9 mouse cellular contexts compared by ENCODE assay signal in the genomic region with DNA sequence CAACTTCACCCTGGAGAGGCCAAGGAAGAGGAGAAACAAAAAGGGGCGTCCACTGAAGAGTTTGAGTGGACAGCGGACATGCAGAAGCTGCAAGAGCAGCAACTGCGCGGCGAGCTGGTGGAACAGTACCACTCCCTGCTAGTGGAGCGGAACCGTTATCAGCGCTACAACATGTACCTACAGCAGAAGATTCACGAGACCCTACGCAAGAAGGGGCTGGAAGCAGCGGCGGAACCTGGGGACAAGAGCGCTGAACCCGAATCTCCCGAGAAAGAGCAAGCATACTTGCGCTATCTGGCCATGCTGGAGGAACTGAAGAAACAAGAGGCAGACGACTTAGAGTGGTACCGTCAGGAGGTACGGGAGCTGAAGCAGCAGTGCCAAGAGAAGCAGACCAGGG. TPM values are rescaled to one million over a fixed set of nuclear protein-coding genes. Genes with fewer than 3 reads are reported as not detected.
DNase-seq lines count a peak whose midpoint lies in the region; ATAC-seq lines count a peak whose summit lies in the region.
"Had no signal": no experiment of that assay in that cellular context is flagged by ENCODE, and none has a peak within 500 bp of the region (broad histone marks: within the 10 kb centered on the region; RNA-seq: fewer than 3 reads in every experiment).

No protein-coding gene starts in this region.

- peak overlapping the region; percentile 50 to 93 for H3K4me3 ChIP-seq in heart, embryonic 14.5 days (ENCODE audit: control insufficient read depth in 1 of 2, insufficient read depth in 1 of 2, low read depth in 1 of 2, low read length in 2 of 2)
- peak overlapping the region; percentile 96 for H3K4me3 ChIP-seq in hindbrain, embryonic 15.5 days
- peak overlapping the region; percentile 92 for H3K4me3 ChIP-seq in midbrain, embryonic 16.5 days (ENCODE audit: low read depth, low read length)

- H3K36me3 ChIP-seq in heart, embryonic 14.5 days (ENCODE audit: control insufficient read depth, insufficient read depth, low read length) = peaks cover 4% of the 10 kb centered on the region; the same call in 1 of the 2 replicates
- H3K36me3 ChIP-seq in hindbrain, embryonic 15.5 days = no peaks in the 10 kb centered on the region
- no peaks in the 10 kb centered on the region for H3K36me3 ChIP-seq in midbrain, embryonic 16.5 days (ENCODE audit: control insufficient read depth, insufficient read depth, low read length)

- 28% methylated on average over 19 of the region's 19 CpGs for WGBS in heart, embryonic 14.5 days
- WGBS in hindbrain, embryonic 15.5 days = 40% methylated on average over 19 of the region's 19 CpGs
- 45% methylated on average over 19 of the region's 19 CpGs for WGBS in midbrain, embryonic 16.5 days

- intact Hi-C loops in heart, postnatal 14 days (cut with DNase I) = no loop called here

- peaks cover 19% of the 10 kb centered on the region for H3K27me3 ChIP-seq in heart, embryonic 14.5 days (ENCODE audit: control insufficient read depth, insufficient read depth, low read length)
- H3K27me3 ChIP-seq in hindbrain, embryonic 15.5 days = no peaks in the 10 kb centered on the region
- H3K27me3 ChIP-seq in midbrain, embryonic 16.5 days (ENCODE audit: control insufficient read depth, insufficient read depth, low read depth, low read length) = no peaks in the 10 kb centered on the region

- peak overlapping the region; percentile 96 for H3K4me2 ChIP-seq in heart, embryonic 14.5 days (ENCODE audit: low read length)
- peak overlapping the region; percentile 99 for H3K4me2 ChIP-seq in hindbrain, embryonic 15.5 days
- peak overlapping the region; percentile 93 for H3K4me2 ChIP-seq in midbrain, embryonic 16.5 days (ENCODE audit: low read length)

- H3K4me1 ChIP-seq in heart, embryonic 14.5 days (ENCODE audit: control insufficient read depth in 2 of 2, insufficient read depth in 2 of 2, low read length in 2 of 2) = peaks cover 8 to 29% of the 10 kb centered on the region in 2 experiments
- H3K4me1 ChIP-seq in hindbrain, embryonic 15.5 days (replicated peaks) = peaks cover 44% of the 10 kb centered on the region
- peaks cover 29% of the 10 kb centered on the region for H3K4me1 ChIP-seq in midbrain, embryonic 16.5 days (ENCODE audit: control insufficient read depth, insufficient read depth, low read length)

- DNase-seq in heart, postnatal 14 days = no peak
- peak; percentile 30 for DNase-seq in ZHBTc4 (ENCODE audit: low read depth, low spot score)
- DNase-seq in adrenal gland, postnatal 25 days = no peak
- no peak for DNase-seq in adrenal gland, postnatal 4 days (ENCODE audit: low spot score in 2 of 2)
- no peak for DNase-seq in layer of hippocampus, adult 9-11 months
- DNase-seq: gastrocnemius, postnatal 36 days had no signal

- ATAC-seq in heart, embryonic 14.5 days (ENCODE audit: insufficient number of reproducible peaks, insufficient read depth, low FRiP score, low read depth) = no peak
- no peak for ATAC-seq in hindbrain, embryonic 15.5 days (ENCODE audit: low FRiP score, low read depth)
- ATAC-seq in midbrain, embryonic 16.5 days = no peak

- peak overlapping the region; percentile 58; the same call in 1 of the 2 replicates for H3K9ac ChIP-seq in heart, embryonic 14.5 days (ENCODE audit: low read length)
- peak overlapping the region; percentile 55; the same call in 1 of the 2 replicates for H3K9ac ChIP-seq in hindbrain, embryonic 15.5 days
- peak overlapping the region; percentile 66; the same call in 1 of the 2 replicates for H3K9ac ChIP-seq in midbrain, embryonic 16.5 days (ENCODE audit: low read depth, low read length)

- H3K9me3 ChIP-seq in heart, embryonic 14.5 days (ENCODE audit: control insufficient read depth, low read length) = no peaks in the 10 kb centered on the region
- H3K9me3 ChIP-seq in hindbrain, embryonic 15.5 days = no peaks in the 10 kb centered on the region
- no peaks in the 10 kb centered on the region for H3K9me3 ChIP-seq in midbrain, embryonic 16.5 days (replicated peaks; ENCODE audit: control insufficient read depth, low read length, poor library complexity, severe bottlenecking)

- no peak overlapping the region for H3K27ac ChIP-seq in heart, embryonic 14.5 days (replicated peaks in 1 of 2; ENCODE audit: control insufficient read depth in 1 of 2, insufficient read depth in 1 of 2, low read depth in 2 of 2, low read length in 2 of 2)
- no peak overlapping the region for H3K27ac ChIP-seq in hindbrain, embryonic 15.5 days (replicated peaks)
- H3K27ac ChIP-seq in midbrain, embryonic 16.5 days (ENCODE audit: low read length) = no peak overlapping the region

RNA-seq across cellular contexts. Expression of a gene that starts 0.9 kb away (rescaled TPM):
- 0.18 and 0.27 TPM in 2 replicates for polyA plus RNA-seq in heart, embryonic 14.5 days (2014; fragmentation: Nextera tagmentation; extraction: Ambion mirVana)
- under 1 TPM; 0.29 to 0.31 TPM for total RNA-seq in heart, postnatal 14 days (2021)
- 3.3 and 3.5 TPM in 2 replicates for polyA plus RNA-seq in hindbrain, embryonic 15.5 days (2015; fragmentation: Nextera tagmentation; extraction: Ambion mirVana)
- polyA plus RNA-seq in midbrain, embryonic 16.5 days (2015; fragmentation: Nextera tagmentation; extraction: Ambion mirVana) = 3.8 and 4.3 TPM in 2 replicates
- 0.43 and 0.49 TPM in 2 replicates for total RNA-seq in adrenal gland, postnatal 25 days (2021)
- total RNA-seq in adrenal gland, postnatal 4 days (2021) = under 1 TPM; 0.20 to 0.42 TPM

RNA-seq across cellular contexts. Expression of a gene that starts 1.2 kb away (rescaled TPM):
- polyA plus RNA-seq in heart, embryonic 14.5 days (2014; fragmentation: Nextera tagmentation; extraction: Ambion mirVana) = 3.1 and 3.8 TPM in 2 replicates
- total RNA-seq in heart, postnatal 14 days (2021) = 10 to 100 TPM; 15.7 to 16.0 TPM
- polyA plus RNA-seq in hindbrain, embryonic 15.5 days (2015; fragmentation: Nextera tagmentation; extraction: Ambion mirVana) = 2.6 and 3.4 TPM in 2 replicates
- polyA plus RNA-seq in midbrain, embryonic 16.5 days (2015; fragmentation: Nextera tagmentation; extraction: Ambion mirVana) = 2.9 and 3.2 TPM in 2 replicates
- total RNA-seq in adrenal gland, postnatal 25 days (2021) = 34.1 and 40.9 TPM in 2 replicates
- total RNA-seq in adrenal gland, postnatal 4 days (2021) = 10 to 100 TPM; 30.1 to 32.2 TPM

RNA-seq across cellular contexts. Expression of a gene that starts 20.5 kb away (rescaled TPM):
- 60.9 and 62.4 TPM in 2 replicates for polyA plus RNA-seq in heart, embryonic 14.5 days (2014; fragmentation: Nextera tagmentation; extraction: Ambion mirVana)
- total RNA-seq in heart, postnatal 14 days (2021) = 10 to 100 TPM; 55.2 to 58.4 TPM
- polyA plus RNA-seq in hindbrain, embryonic 15.5 days (2015; fragmentation: Nextera tagmentation; extraction: Ambion mirVana) = 42.0 and 42.2 TPM in 2 replicates
- polyA plus RNA-seq in midbrain, embryonic 16.5 days (2015; fragmentation: Nextera tagmentation; extraction: Ambion mirVana) = 41.3 and 42.9 TPM in 2 replicates
- 68.9 and 70.2 TPM in 2 replicates for total RNA-seq in adrenal gland, postnatal 25 days (2021)
- 10 to 100 TPM; 66.7 to 70.8 TPM for total RNA-seq in adrenal gland, postnatal 4 days (2021)
